Mouse (Mus musculus): ENCODE results near the gene Nkx6-1. TPM values are rescaled to one million over a fixed set of nuclear protein-coding genes. Genes with fewer than 3 reads are reported as not detected.

The Nkx6-1 gene
- polyA plus RNA-seq (2017; shearing (Covaris generic)), result not detected

GRCm38 (mm10) chr5:101664945-101665615, at the start of gene Nkx6-1:
Nkx6-1 (minus strand) TSS chr5:101664996.

Other genes with a start within 250 kb of the Nkx6-1 start
- not detected for gene Cds1, start 100.1 kb upstream of the Nkx6-1 start, polyA plus RNA-seq (2017; shearing (Covaris generic))